Mouse (Mus musculus): ENCODE data around the gene Sephs1. TPM values are rescaled to one million over a fixed set of nuclear protein-coding genes. Genes with fewer than 3 reads are reported as not detected.

Gene Sephs1
- total and polyA plus RNA-seq, 3 experiments = 36.9 to 40.4 TPM; not detected in 1

DNA sequence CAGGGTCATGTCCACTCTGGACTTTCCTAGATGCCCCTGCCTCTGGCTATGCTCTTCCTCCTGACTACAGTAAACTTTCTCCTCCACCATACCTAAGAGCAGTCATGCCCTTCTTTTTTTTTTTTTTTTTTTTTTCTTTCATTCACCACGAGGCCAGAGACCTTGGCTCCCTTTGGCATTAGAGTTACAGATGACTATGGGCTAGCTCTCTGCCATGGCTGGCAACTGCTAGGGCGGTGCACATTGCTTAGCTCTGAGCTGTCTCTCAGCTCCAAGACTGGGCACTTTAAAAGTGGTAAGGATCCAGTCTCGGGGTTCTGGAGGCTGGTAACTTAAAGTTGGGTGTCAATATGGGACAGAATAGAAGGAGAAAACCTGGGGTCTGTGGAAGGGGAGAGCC lies 5.2 kb upstream of the Sephs1 start:
- H3K9me3 ChIP-seq (replicated peaks; ENCODE audit: insufficient read depth, low read length) = no peaks in the 10 kb centered on the region
- peaks cover 0 to 3% of the 10 kb centered on the region in 2 experiments; a peak in 1 of 4 replicates for H3K4me1 ChIP-seq (ENCODE audit: control insufficient read depth in 1 of 2, insufficient read depth in 2 of 2, low read length in 2 of 2)
- H3K9ac ChIP-seq (ENCODE audit: control insufficient read depth, low read depth, low read length, poor library complexity, severe bottlenecking) = no peak overlapping the region
- 0 out of 4 replicates have a peak, but pooled peaks cover 0 to 2% of the 10 kb centered on the region in 2 experiments for H3K36me3 ChIP-seq (ENCODE audit: control insufficient read depth in 1 of 2, insufficient read depth in 2 of 2, low read length in 2 of 2)
- no peak overlapping the region for H3K27ac ChIP-seq (ENCODE audit: control insufficient read depth, low read depth, low read length)
- H3K27me3 ChIP-seq (ENCODE audit: control insufficient read depth in 1 of 2, insufficient read depth in 2 of 2, low read length in 2 of 2) = peaks cover 4% of the 10 kb centered on the region in 2 experiments; a peak in 1 of 4 replicates
- no peak for TF ChIP-seq ZC3H11A (IDR thresholded peaks at IDR 0.05; ENCODE audit: low read depth, low read length)
- no peak for TF ChIP-seq CHD2 (IDR thresholded peaks at IDR 0.05; ENCODE audit: low read length)
- TF ChIP-seq MEF2A (IDR thresholded peaks at IDR 0.05; ENCODE audit: extremely low read depth, insufficient replicate concordance, low read depth, low read length, poor library complexity, severe bottlenecking) = no peak
- no peak for TF ChIP-seq MAX (IDR thresholded peaks at IDR 0.05; ENCODE audit: low read length)
- no peak for TF ChIP-seq CTCF (IDR thresholded peaks at IDR 0.05 in 2 of 3, conservative IDR thresholded peaks at IDR 0.05 in 1 of 3; ENCODE audit: control insufficient read depth in 1 of 3, insufficient read depth in 1 of 3, low read depth in 2 of 3, low read length in 3 of 3, poor library complexity in 1 of 3, severe bottlenecking in 1 of 3)
- TF ChIP-seq TCF12 (IDR thresholded peaks at IDR 0.05; ENCODE audit: low read depth, low read length) = no peak
- no peak for TF ChIP-seq TBP (IDR thresholded peaks at IDR 0.05; ENCODE audit: low read depth, low read length)
- DNase-seq (ENCODE audit: low read depth, low spot score) = no peak
- peaks cover 2% of the 10 kb centered on the region for H3K79me2 ChIP-seq (ENCODE audit: control insufficient read depth, insufficient read depth, low read length, poor library complexity)
- H3K4me3 ChIP-seq (ENCODE audit: control insufficient read depth in 1 of 2, insufficient read depth in 1 of 2, low read depth in 2 of 2, low read length in 2 of 2) = no peak overlapping the region

DNA sequence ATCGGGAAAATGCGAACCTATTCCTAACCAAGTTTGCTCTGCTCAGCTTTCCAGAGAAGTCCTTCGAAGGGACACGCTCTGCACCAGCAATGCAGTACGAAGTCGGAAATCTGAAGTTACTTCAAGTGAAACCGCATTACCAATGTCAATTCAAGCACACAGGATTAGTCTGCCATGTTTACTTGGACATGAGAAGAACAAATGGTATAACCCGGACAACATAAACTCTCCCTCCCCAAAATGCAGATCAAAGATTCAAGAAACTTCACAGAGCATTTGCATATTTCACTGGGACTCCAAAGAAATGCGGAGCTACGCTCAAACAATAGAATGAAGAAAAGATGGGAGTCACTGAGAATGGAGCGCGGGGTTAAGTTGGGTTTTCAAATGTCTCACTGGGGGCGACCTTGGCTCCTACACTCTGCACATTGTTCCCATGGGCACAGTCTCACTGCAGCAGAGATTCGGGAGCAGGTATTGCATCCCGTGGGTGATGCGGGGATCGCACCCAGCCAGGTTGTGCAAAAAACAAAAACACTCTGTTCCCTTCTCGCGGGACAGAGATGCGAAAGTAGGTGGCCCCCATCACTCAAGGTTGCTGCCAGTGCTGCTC lies 521 bp upstream of the Sephs1 start:
- Histone ChIP-seq H3K79me2 (ENCODE audit: control insufficient read depth, insufficient read depth, low read length, poor library complexity) (peaks cover 34% of the 10 kb centered on the region), H3K4me1 (ENCODE audit: control insufficient read depth in 1 of 2, insufficient read depth in 2 of 2, low read length in 2 of 2) (peaks cover 3 to 10% of the 10 kb centered on the region in 2 experiments; a peak in 3 of 4 replicates), H3K4me3 (ENCODE audit: control insufficient read depth in 1 of 2, insufficient read depth in 1 of 2, low read depth in 2 of 2, low read length in 2 of 2) (peak overlapping the region; percentile 90 to 95), H3K27me3 (ENCODE audit: control insufficient read depth in 1 of 2, insufficient read depth in 2 of 2, low read length in 2 of 2) (peaks cover 2% of the 10 kb centered on the region in 2 experiments; a peak in 1 of 4 replicates), H3K27ac (ENCODE audit: control insufficient read depth, low read depth, low read length) (peak overlapping the region; percentile 70), H3K36me3 (ENCODE audit: control insufficient read depth in 1 of 2, insufficient read depth in 2 of 2, low read length in 2 of 2) (peaks cover 2 to 11% of the 10 kb centered on the region in 2 experiments; a peak in 3 of 4 replicates), H3K9ac (ENCODE audit: control insufficient read depth, low read depth, low read length, poor library complexity, severe bottlenecking) (peak overlapping the region; percentile 96), H3K9me3 (replicated peaks; ENCODE audit: insufficient read depth, low read length) (no peaks in the 10 kb centered on the region)
- DNase-seq (ENCODE audit: low read depth, low spot score) = peak; percentile 67
- no peak for TF ChIP-seq ELF1 (IDR thresholded peaks at IDR 0.05; ENCODE audit: low read depth, low read length)
- peak; percentile 32; the same call in 1 of the 2 replicates for TF ChIP-seq CHD2 (IDR thresholded peaks at IDR 0.05; ENCODE audit: low read length)
- TF ChIP-seq BHLHE40 (IDR thresholded peaks at IDR 0.05; ENCODE audit: borderline replicate concordance, low read depth, low read length) = 0 out of 2 replicates have a peak, but pooled peaks have one; percentile 13

GRCm38 (mm10) chr2:4882249-4882791 lies 956 bp downstream of the Sephs1 start:
- H3K27me3 ChIP-seq (ENCODE audit: control insufficient read depth in 1 of 2, insufficient read depth in 2 of 2, low read length in 2 of 2) = no peaks in the 10 kb centered on the region
- TF ChIP-seq MAX (IDR thresholded peaks at IDR 0.05; ENCODE audit: low read length) = peak; percentile 84; the same call in 1 of the 2 replicates
- no peak for TF ChIP-seq MEF2A (IDR thresholded peaks at IDR 0.05; ENCODE audit: extremely low read depth, insufficient replicate concordance, low read depth, low read length, poor library complexity, severe bottlenecking)
- peak; percentile 97 for TF ChIP-seq SIN3A (IDR thresholded peaks at IDR 0.05; ENCODE audit: low read length)
- 0 out of 2 replicates have a peak, but pooled peaks have one; percentile 44 for TF ChIP-seq NELFE (IDR thresholded peaks at IDR 0.05; ENCODE audit: low read depth, low read length)
- 0 out of 2 replicates have a peak, but pooled peaks have one; percentile 43 for TF ChIP-seq MYC (IDR thresholded peaks at IDR 0.05; ENCODE audit: low read depth, low read length)
- no peak; the same call in 1 of the 2 replicates for TF ChIP-seq MAZ (IDR thresholded peaks at IDR 0.05; ENCODE audit: low read depth, low read length)
- peak; percentile 45; the same call in 1 of the 2 replicates for TF ChIP-seq HCFC1 (IDR thresholded peaks at IDR 0.05; ENCODE audit: low read depth, low read length)
- peak; percentile 94 for TF ChIP-seq MXI1 (IDR thresholded peaks at IDR 0.05; ENCODE audit: low read depth, low read length)
- peak overlapping the region; percentile 90 to 95 for H3K4me3 ChIP-seq (ENCODE audit: control insufficient read depth in 1 of 2, insufficient read depth in 1 of 2, low read depth in 2 of 2, low read length in 2 of 2)

More at GRCm38 (mm10) chr2:4882249-4882791, 956 bp downstream of the Sephs1 start:
- Histone ChIP-seq H3K9me3 (replicated peaks; ENCODE audit: insufficient read depth, low read length) (no peaks in the 10 kb centered on the region), H3K4me1 (ENCODE audit: control insufficient read depth in 1 of 2, insufficient read depth in 2 of 2, low read length in 2 of 2) (peaks cover 3 to 10% of the 10 kb centered on the region in 2 experiments; a peak in 3 of 4 replicates), H3K27ac (ENCODE audit: control insufficient read depth, low read depth, low read length) (peak overlapping the region; percentile 70), H3K9ac (ENCODE audit: control insufficient read depth, low read depth, low read length, poor library complexity, severe bottlenecking) (peak overlapping the region; percentile 96), H3K79me2 (ENCODE audit: control insufficient read depth, insufficient read depth, low read length, poor library complexity) (peaks cover 34% of the 10 kb centered on the region), H3K36me3 (ENCODE audit: control insufficient read depth in 1 of 2, insufficient read depth in 2 of 2, low read length in 2 of 2) (peaks cover 4 to 11% of the 10 kb centered on the region in 2 experiments)
- DNase-seq (ENCODE audit: low read depth, low spot score) = peak; percentile 68
